Mouse (Mus musculus): ENCODE results near the gene Plekhd1. TPM values are rescaled to one million over a fixed set of nuclear protein-coding genes. Genes with fewer than 3 reads are reported as not detected.
A peak's percentile ranks its signal among the peaks of the same experiment; 100 is the strongest.

The Plekhd1 gene
- total RNA-seq, 1 experiment from 2014 or later, result not detected

- ATAC-seq (replicated peaks in 1 of 2; ENCODE audit: insufficient read depth in 1 of 2, low FRiP score in 2 of 2, low TSS enrichment in 1 of 2, low read depth in 1 of 2, poor library complexity in 2 of 2, severe bottlenecking in 2 of 2), result no peak
These were observed 710 bp upstream of the Plekhd1 start for GRCm38 (mm10) chr12:80691671-80692091.

- ATAC-seq (replicated peaks in 1 of 2; ENCODE audit: insufficient read depth in 1 of 2, low FRiP score in 2 of 2, low TSS enrichment in 1 of 2, low read depth in 1 of 2, poor library complexity in 2 of 2, severe bottlenecking in 2 of 2), result no peak
These were observed 1.3 kb downstream of the Plekhd1 start for GRCm38 (mm10) chr12:80693700-80694099.

- no peak for ATAC-seq (replicated peaks in 1 of 2; ENCODE audit: insufficient read depth in 1 of 2, low FRiP score in 2 of 2, low TSS enrichment in 1 of 2, low read depth in 1 of 2, poor library complexity in 2 of 2, severe bottlenecking in 2 of 2)
These were observed 2.6 kb downstream of the Plekhd1 start for GRCm38 (mm10) chr12:80695004-80695403.

GRCm38 (mm10) chr12:80698526-80699143, 6.2 kb downstream of the Plekhd1 start:
- ATAC-seq (replicated peaks in 1 of 2; ENCODE audit: insufficient read depth in 1 of 2, low FRiP score in 2 of 2, low TSS enrichment in 1 of 2, low read depth in 1 of 2, poor library complexity in 2 of 2, severe bottlenecking in 2 of 2), result peak in 1 of 2 experiments; percentile 39; a peak in 1 of 4 replicates

- ATAC-seq (replicated peaks in 1 of 2; ENCODE audit: insufficient read depth in 1 of 2, low FRiP score in 2 of 2, low TSS enrichment in 1 of 2, low read depth in 1 of 2, poor library complexity in 2 of 2, severe bottlenecking in 2 of 2), result 0 out of 4 replicates have a peak, but pooled peaks of 1 of the 2 experiments have one; percentile 5
These were observed 6.7 kb downstream of the Plekhd1 start for GRCm38 (mm10) chr12:80699144-80699531.

- no peak for ATAC-seq (replicated peaks in 1 of 2; ENCODE audit: insufficient read depth in 1 of 2, low FRiP score in 2 of 2, low TSS enrichment in 1 of 2, low read depth in 1 of 2, poor library complexity in 2 of 2, severe bottlenecking in 2 of 2)
These were observed 8.9 kb downstream of the Plekhd1 start for GRCm38 (mm10) chr12:80701332-80701731.

- ATAC-seq (replicated peaks in 1 of 2; ENCODE audit: insufficient read depth in 1 of 2, low FRiP score in 2 of 2, low TSS enrichment in 1 of 2, low read depth in 1 of 2, poor library complexity in 2 of 2, severe bottlenecking in 2 of 2), result no peak
These were observed 14.0 kb downstream of the Plekhd1 start for GRCm38 (mm10) chr12:80706208-80706914.

GRCm38 (mm10) chr12:80706915-80707604, 14.7 kb downstream of the Plekhd1 start:
- ATAC-seq (replicated peaks in 1 of 2; ENCODE audit: insufficient read depth in 1 of 2, low FRiP score in 2 of 2, low TSS enrichment in 1 of 2, low read depth in 1 of 2, poor library complexity in 2 of 2, severe bottlenecking in 2 of 2), result no peak

- ATAC-seq (replicated peaks in 1 of 2; ENCODE audit: insufficient read depth in 1 of 2, low FRiP score in 2 of 2, low TSS enrichment in 1 of 2, low read depth in 1 of 2, poor library complexity in 2 of 2, severe bottlenecking in 2 of 2), result no peak
These were observed 23.5 kb downstream of the Plekhd1 start for GRCm38 (mm10) chr12:80715915-80716314.

- no peak for ATAC-seq (replicated peaks in 1 of 2; ENCODE audit: insufficient read depth in 1 of 2, low FRiP score in 2 of 2, low TSS enrichment in 1 of 2, low read depth in 1 of 2, poor library complexity in 2 of 2, severe bottlenecking in 2 of 2)
These were observed 26.8 kb downstream of the Plekhd1 start for GRCm38 (mm10) chr12:80719141-80719540.

GRCm38 (mm10) chr12:80720507-80720906, 28.1 kb downstream of the Plekhd1 start:
- ATAC-seq (replicated peaks in 1 of 2; ENCODE audit: insufficient read depth in 1 of 2, low FRiP score in 2 of 2, low TSS enrichment in 1 of 2, low read depth in 1 of 2, poor library complexity in 2 of 2, severe bottlenecking in 2 of 2), result no peak

- no peak for ATAC-seq (replicated peaks in 1 of 2; ENCODE audit: insufficient read depth in 1 of 2, low FRiP score in 2 of 2, low TSS enrichment in 1 of 2, low read depth in 1 of 2, poor library complexity in 2 of 2, severe bottlenecking in 2 of 2)
These were observed 29.1 kb downstream of the Plekhd1 start for GRCm38 (mm10) chr12:80721458-80721857.

GRCm38 (mm10) chr12:80724853-80725559, 32.6 kb downstream of the Plekhd1 start:
- ATAC-seq (replicated peaks in 1 of 2; ENCODE audit: insufficient read depth in 1 of 2, low FRiP score in 2 of 2, low TSS enrichment in 1 of 2, low read depth in 1 of 2, poor library complexity in 2 of 2, severe bottlenecking in 2 of 2), result peak; percentile 72 to 87

- ATAC-seq (replicated peaks in 1 of 2; ENCODE audit: insufficient read depth in 1 of 2, low FRiP score in 2 of 2, low TSS enrichment in 1 of 2, low read depth in 1 of 2, poor library complexity in 2 of 2, severe bottlenecking in 2 of 2), result no peak
These were observed 35.8 kb downstream of the Plekhd1 start for GRCm38 (mm10) chr12:80728207-80728606.

- no peak for ATAC-seq (replicated peaks in 1 of 2; ENCODE audit: insufficient read depth in 1 of 2, low FRiP score in 2 of 2, low TSS enrichment in 1 of 2, low read depth in 1 of 2, poor library complexity in 2 of 2, severe bottlenecking in 2 of 2)
These were observed 36.4 kb downstream of the Plekhd1 start for GRCm38 (mm10) chr12:80728814-80729213.

- no peak for ATAC-seq (replicated peaks in 1 of 2; ENCODE audit: insufficient read depth in 1 of 2, low FRiP score in 2 of 2, low TSS enrichment in 1 of 2, low read depth in 1 of 2, poor library complexity in 2 of 2, severe bottlenecking in 2 of 2)
These were observed 37.6 kb downstream of the Plekhd1 start for GRCm38 (mm10) chr12:80729758-80730530.

GRCm38 (mm10) chr12:80730567-80730966, 38.2 kb downstream of the Plekhd1 start:
- ATAC-seq (replicated peaks in 1 of 2; ENCODE audit: insufficient read depth in 1 of 2, low FRiP score in 2 of 2, low TSS enrichment in 1 of 2, low read depth in 1 of 2, poor library complexity in 2 of 2, severe bottlenecking in 2 of 2), result peak; percentile 61 to 68; a peak in 3 of 4 replicates
